Mouse (Mus musculus) embryonic facial prominence, embryonic 12.5 days (tissue): ENCODE measurements around the gene Hdac1. TPM values are rescaled to one million over a fixed set of nuclear protein-coding genes. Genes with fewer than 3 reads are reported as not detected.

Experiments
- ATAC-seq: fragments of 200-750 bp; cut with Nextera tagmentation; 2 replicates; pipeline ENCODE4 v1.8.0; 2017; ENCODE audit not compliant: insufficient number of reproducible peaks, insufficient read depth, low FRiP score, low TSS enrichment
- H3K27ac ChIP-seq: fragments of 300-500 bp; sonication (generic); 2 replicates; pipeline ENCODE4 v1.5.1; 2016; ENCODE audit warnings: mild to moderate bottlenecking
- H3K27me3 ChIP-seq: fragments of 300-500 bp; sonication (generic); 2 replicates; pipeline ENCODE4 v1.6.1; 2016; ENCODE audit warnings: mild to moderate bottlenecking, moderate library complexity
- H3K36me3 ChIP-seq: fragments of 300-500 bp; sonication (generic); 2 replicates; pipeline ENCODE4 v1.6.1; 2016; ENCODE audit warnings: mild to moderate bottlenecking
- H3K4me1 ChIP-seq: fragments of 300-500 bp; sonication (generic); 2 replicates; pipeline ENCODE4 v1.6.1; 2016
- H3K4me2 ChIP-seq: fragments of 300-500 bp; sonication (generic); replicated peaks from 2 replicates; pipeline ENCODE4 v1.6.1; 2016; ENCODE audit warnings: mild to moderate bottlenecking, moderate library complexity
- H3K4me3 ChIP-seq: fragments of 300-500 bp; sonication (generic); 2 replicates; pipeline ENCODE4 v1.5.1; 2016; ENCODE audit warnings: mild to moderate bottlenecking
- H3K9ac ChIP-seq: fragments of 300-500 bp; sonication (generic); 2 replicates; pipeline ENCODE4 v1.6.1; 2016; ENCODE audit warnings: mild to moderate bottlenecking, moderate library complexity
- H3K9me3 ChIP-seq: fragments of 300-500 bp; sonication (generic); 2 replicates; pipeline ENCODE4 v1.6.1; 2016; ENCODE audit warnings: mild to moderate bottlenecking, moderate library complexity
- WGBS: fragments of 180-500 bp; shearing (Covaris S2); methylation state at CpG from one replicate; pipeline ENCODE4 v1.1.7; 2016; 5-methylcytosine and 5-hydroxymethylcytosine counted together
- polyA plus RNA-seq: library from polyadenylated mRNA; unstranded; fragments of >200 nt; fragmentation: Nextera tagmentation; extraction: Ambion mirVana; gene quantifications from 2 replicates; pipeline ENCODE4 v1.2.1, GENCODE M21; 2016

Hdac1 gene
- polyA plus RNA-seq, result 246 and 251 TPM in 2 replicates

- peak within 1 kb of the TSS; percentile 80 for H3K4me3 ChIP-seq
- no peaks in the 10 kb centered on the region for H3K27me3 ChIP-seq
- peak within 1 kb of the TSS; percentile 91 for H3K27ac ChIP-seq
- peaks cover 16% of the 10 kb centered on the region for H3K4me1 ChIP-seq
- H3K36me3 ChIP-seq, result peaks cover 18% of the 10 kb centered on the region
- peak within 1 kb of the TSS; percentile 84 for H3K9ac ChIP-seq
- peak; percentile 98 for ATAC-seq
- H3K9me3 ChIP-seq, result no peaks in the 10 kb centered on the region
- under 1% methylated on average over 46 of the region's 46 CpGs for WGBS
- peak within 1 kb of the TSS; percentile 88 for H3K4me2 ChIP-seq
Measured at GRCm38 (mm10) chr4:129542592-129543141, at the start of gene Hdac1. TSS of gene Hdac1 (minus strand) at chr4:129542713.

- no peak overlapping the region for H3K4me3 ChIP-seq
- ATAC-seq, result no peak
- 68% methylated on average over 4 of the region's 4 CpGs for WGBS
- no peaks in the 10 kb centered on the region for H3K4me1 ChIP-seq
- H3K9ac ChIP-seq, result no peak overlapping the region
- H3K27ac ChIP-seq, result no peak overlapping the region
- no peak overlapping the region for H3K4me2 ChIP-seq
- H3K27me3 ChIP-seq, result no peaks in the 10 kb centered on the region
- H3K9me3 ChIP-seq, result no peaks in the 10 kb centered on the region
- H3K36me3 ChIP-seq, result peaks cover 36% of the 10 kb centered on the region
Measured at GRCm38 (mm10) chr4:129588865-129589264, 46.4 kb upstream of the Hdac1 start.

DNA sequence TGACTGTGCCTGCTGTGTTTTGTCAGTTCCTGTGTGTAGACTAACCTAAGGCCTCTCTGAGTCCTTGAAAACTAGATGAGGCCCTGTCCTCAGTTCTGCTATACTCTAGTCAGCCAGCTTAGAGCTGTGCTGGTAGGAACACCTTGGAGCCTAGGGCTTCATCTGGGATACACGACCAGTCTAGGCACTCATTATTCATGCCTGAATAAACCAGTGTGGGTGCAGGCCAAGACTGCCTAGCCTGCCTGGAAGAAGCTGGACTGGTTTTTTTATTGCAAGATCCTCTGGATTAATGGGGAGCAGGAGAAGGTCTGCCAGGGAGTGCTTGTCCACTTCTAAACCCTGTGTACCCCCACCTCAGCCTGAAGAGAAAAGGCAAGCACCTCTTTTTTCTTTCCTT, 44.4 kb upstream of the Hdac1 start:
- H3K36me3 ChIP-seq, result peaks cover 18% of the 10 kb centered on the region
- WGBS, result 64% methylated on average over 1 of the region's 1 CpGs
- no peak overlapping the region for H3K27ac ChIP-seq
- H3K4me2 ChIP-seq, result no peak overlapping the region
- ATAC-seq, result no peak
- no peaks in the 10 kb centered on the region for H3K27me3 ChIP-seq
- H3K9me3 ChIP-seq, result no peaks in the 10 kb centered on the region
- H3K9ac ChIP-seq, result no peak overlapping the region
- H3K4me1 ChIP-seq, result no peaks in the 10 kb centered on the region
- no peak overlapping the region for H3K4me3 ChIP-seq

DNA sequence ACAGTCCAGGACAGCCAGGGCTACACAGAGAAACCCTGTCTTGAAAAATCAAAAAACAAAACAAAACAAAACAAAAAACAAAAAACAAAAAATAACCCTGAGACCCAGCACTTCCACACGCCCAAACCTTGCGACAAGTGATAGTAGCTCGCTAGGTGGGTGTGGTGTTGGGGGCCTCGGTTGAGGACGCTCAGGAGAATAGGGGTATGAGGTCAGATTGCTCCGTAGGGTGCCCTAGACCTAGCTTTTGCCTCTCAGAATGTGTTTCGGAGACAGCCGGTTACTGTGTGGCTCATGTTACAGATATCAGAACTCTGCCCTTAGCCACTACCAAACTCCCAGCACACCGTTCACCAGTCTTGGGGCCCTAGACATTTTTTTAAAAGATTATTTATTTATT, 43.3 kb upstream of the Hdac1 start:
- Histone ChIP-seq H3K4me2 (peak overlapping the region; percentile 70), H3K9me3 (no peaks in the 10 kb centered on the region), H3K27me3 (no peaks in the 10 kb centered on the region), H3K27ac (no peak overlapping the region), H3K4me3 (no peak overlapping the region; the same call in 1 of the 2 replicates), H3K9ac (no peak overlapping the region), H3K4me1 (no peaks in the 10 kb centered on the region), H3K36me3 (peaks cover 7% of the 10 kb centered on the region)
- whole genome bisulfite sequencing, result 78% methylated on average over 9 of the region's 9 CpGs
- no peak for ATAC-seq

- H3K27ac ChIP-seq, result 0 out of 2 replicates have a peak overlapping the region, but pooled peaks have one; percentile 23
- H3K36me3 ChIP-seq, result peaks cover under 1% of the 10 kb centered on the region; the same call in 1 of the 2 replicates
- no peaks in the 10 kb centered on the region for H3K27me3 ChIP-seq
- 1% methylated on average over 36 of the region's 36 CpGs for WGBS
- peak; percentile 84 for ATAC-seq
- H3K4me2 ChIP-seq, result peak overlapping the region; percentile 70
- H3K9me3 ChIP-seq, result no peaks in the 10 kb centered on the region
- peak overlapping the region; percentile 46 for H3K4me3 ChIP-seq
- peak overlapping the region; percentile 45 for H3K9ac ChIP-seq
- no peaks in the 10 kb centered on the region for H3K4me1 ChIP-seq
Measured at GRCm38 (mm10) chr4:129584884-129585608, 42.5 kb upstream of the Hdac1 start.

DNA sequence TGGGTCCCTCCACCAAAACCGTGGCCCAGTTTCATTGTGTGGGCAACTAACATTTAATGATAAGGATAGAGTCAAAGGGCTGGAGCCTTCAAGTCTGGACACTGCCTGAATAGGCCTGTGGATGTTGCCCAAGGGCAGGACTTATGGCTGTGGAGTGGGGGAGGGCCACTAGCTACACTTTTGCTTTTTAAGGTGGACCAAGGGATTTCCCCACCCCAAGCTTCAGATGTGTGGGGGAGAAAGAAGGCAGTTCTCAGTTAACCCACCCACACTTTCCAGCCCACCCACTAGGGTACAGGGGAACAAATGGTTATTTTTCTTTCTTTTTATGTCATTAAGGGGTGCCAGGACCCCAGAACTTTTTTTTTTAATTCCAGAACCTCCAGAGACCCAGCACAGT, 41.9 kb upstream of the Hdac1 start:
- peak overlapping the region; percentile 46 for H3K4me3 ChIP-seq
- H3K27ac ChIP-seq, result no peak overlapping the region
- H3K36me3 ChIP-seq, result no peaks in the 10 kb centered on the region
- H3K4me2 ChIP-seq, result peak overlapping the region; percentile 70
- no peaks in the 10 kb centered on the region for H3K9me3 ChIP-seq
- ATAC-seq, result no peak
- H3K27me3 ChIP-seq, result no peaks in the 10 kb centered on the region
- 67% methylated on average over 1 of the region's 1 CpGs for WGBS
- no peak overlapping the region for H3K9ac ChIP-seq
- H3K4me1 ChIP-seq, result no peaks in the 10 kb centered on the region

DNA sequence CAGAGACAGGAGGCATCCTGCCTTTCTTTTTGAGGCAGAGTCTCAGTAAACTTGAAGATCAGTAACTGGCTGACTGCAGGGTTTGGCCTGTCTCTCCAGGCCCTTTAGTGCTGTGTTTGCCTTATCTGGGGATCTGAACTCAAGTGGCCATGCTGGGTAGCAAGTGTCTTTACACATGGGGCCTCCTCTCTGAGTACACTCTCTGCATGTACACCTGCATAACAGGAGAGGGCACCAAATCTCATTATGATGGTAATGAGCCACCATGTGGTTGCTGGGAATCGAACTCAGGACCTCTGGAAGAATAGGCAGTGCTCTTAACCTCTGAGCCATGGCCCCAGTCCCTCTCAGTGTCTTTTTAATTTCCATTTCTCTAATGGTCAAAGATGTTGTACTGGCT, 39.7 kb upstream of the Hdac1 start:
- no peak for ATAC-seq
- Histone ChIP-seq H3K4me1 (no peaks in the 10 kb centered on the region), H3K36me3 (no peaks in the 10 kb centered on the region), H3K27ac (no peak overlapping the region), H3K27me3 (no peaks in the 10 kb centered on the region), H3K9me3 (no peaks in the 10 kb centered on the region), H3K4me3 (no peak overlapping the region), H3K9ac (no peak overlapping the region), H3K4me2 (no peak overlapping the region)
- WGBS, result 83% methylated on average over 1 of the region's 1 CpGs

DNA sequence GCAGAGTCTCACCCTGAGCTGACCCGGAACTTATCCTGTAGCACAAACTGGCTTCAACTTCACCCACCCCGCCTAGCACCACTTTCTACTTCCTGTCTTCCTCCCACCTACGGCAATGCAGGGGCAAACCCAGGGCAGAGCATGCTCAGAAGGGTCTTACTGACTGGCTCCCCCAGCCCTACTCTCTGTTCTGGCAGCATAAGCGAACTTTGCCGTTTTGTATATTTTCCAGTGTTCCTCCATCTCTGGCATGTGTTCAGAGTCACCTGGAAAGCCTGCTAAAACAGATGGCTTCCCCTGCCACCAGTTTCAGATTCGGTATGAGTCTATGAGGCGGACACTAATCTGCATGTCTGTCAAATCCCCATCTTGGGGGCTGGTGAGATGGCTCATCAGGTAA, 37.8 kb upstream of the Hdac1 start:
- H3K27ac ChIP-seq, result no peak overlapping the region
- no peak for ATAC-seq
- H3K9me3 ChIP-seq, result no peaks in the 10 kb centered on the region
- no peak overlapping the region for H3K4me2 ChIP-seq
- H3K36me3 ChIP-seq, result no peaks in the 10 kb centered on the region
- H3K27me3 ChIP-seq, result no peaks in the 10 kb centered on the region
- no peak overlapping the region for H3K4me3 ChIP-seq
- 69% methylated on average over 7 of the region's 7 CpGs for WGBS
- H3K9ac ChIP-seq, result no peak overlapping the region
- no peaks in the 10 kb centered on the region for H3K4me1 ChIP-seq

DNA sequence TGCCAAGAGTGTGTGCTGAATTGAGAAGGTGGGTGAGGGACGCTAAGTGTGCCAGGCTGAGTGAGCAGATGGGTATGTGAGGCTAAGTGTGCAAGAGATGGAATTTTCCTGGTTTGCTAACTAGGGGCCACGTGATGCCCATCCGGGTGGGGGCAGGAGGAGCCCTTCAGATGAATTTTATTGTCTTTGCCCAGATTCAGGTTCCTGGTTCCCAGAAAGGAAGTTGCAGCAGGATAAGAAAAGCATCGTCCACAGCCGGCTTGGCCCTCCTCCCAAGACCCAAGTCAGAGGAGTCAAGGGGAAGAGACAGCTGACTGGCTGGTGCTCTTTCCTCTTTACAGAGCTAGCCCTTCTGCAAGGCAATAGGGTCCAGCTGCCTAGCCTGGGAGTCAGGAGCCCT, 36.0 kb upstream of the Hdac1 start, which contains the start of gene Fam167b:
TSS of gene Fam167b (minus strand) at position 84 of the 400 bp plus-strand sequence.
- Histone ChIP-seq H3K27ac (no peak within 1 kb of the TSS; the same call in 1 of the 2 replicates), H3K36me3 (no peaks in the 10 kb centered on the region), H3K4me2 (no peak within 1 kb of the TSS), H3K4me1 (peaks cover 4% of the 10 kb centered on the region; the same call in 1 of the 2 replicates), H3K27me3 (no peaks in the 10 kb centered on the region), H3K4me3 (no peak within 1 kb of the TSS), H3K9ac (no peak within 1 kb of the TSS), H3K9me3 (no peaks in the 10 kb centered on the region)
- no peak for ATAC-seq
- 90% methylated on average over 5 of the region's 5 CpGs for WGBS

GRCm38 (mm10) chr4:129577688-129578087, 35.2 kb upstream of the Hdac1 start:
- Histone ChIP-seq H3K27me3 (no peaks in the 10 kb centered on the region), H3K4me2 (no peak overlapping the region), H3K4me3 (no peak overlapping the region), H3K36me3 (no peaks in the 10 kb centered on the region), H3K9me3 (no peaks in the 10 kb centered on the region), H3K27ac (no peak overlapping the region), H3K4me1 (peaks cover 4% of the 10 kb centered on the region; the same call in 1 of the 2 replicates), H3K9ac (no peak overlapping the region)
- ATAC-seq, result no peak
- WGBS, result 81% methylated on average over 7 of the region's 7 CpGs

GRCm38 (mm10) chr4:129576863-129577491, 34.5 kb upstream of the Hdac1 start:
- Histone ChIP-seq H3K4me3 (no peak overlapping the region), H3K9me3 (no peaks in the 10 kb centered on the region), H3K36me3 (no peaks in the 10 kb centered on the region), H3K4me1 (peaks cover 4% of the 10 kb centered on the region; the same call in 1 of the 2 replicates), H3K4me2 (peak overlapping the region; percentile 12; the same call in 1 of the 2 replicates), H3K27me3 (no peaks in the 10 kb centered on the region), H3K27ac (no peak overlapping the region), H3K9ac (no peak overlapping the region)
- no peak for ATAC-seq
- WGBS, result 35% methylated on average over 21 of the region's 21 CpGs
